Mouse (Mus musculus) MEL (cell line): ENCODE data around the gene Atf3.

ENCODE experiments used
- CHD2 ChIP-seq: IDR thresholded peaks from 2 replicates; pipeline ENCODE4 v1.6.1; 2011; ENCODE audit warnings: low read length, improper control_type of control experiment
- KAT2A ChIP-seq: conservative IDR thresholded peaks from 2 replicates; pipeline ENCODE4 v1.6.1; 2012; ENCODE audit warnings: low read depth, low read length, improper control_type of control experiment, inconsistent platforms
- MAFK ChIP-seq: IDR thresholded peaks from 2 replicates; pipeline ENCODE4 v1.6.1; 2011; ENCODE audit warnings: low read depth, mild to moderate bottlenecking, low read length, improper control_type of control experiment, borderline replicate concordance
- NELFE ChIP-seq: IDR thresholded peaks from 2 replicates; pipeline ENCODE4 v1.6.1; 2011; ENCODE audit warnings: low read depth, low read length, improper control_type of control experiment
- RAD21 ChIP-seq: IDR thresholded peaks from 2 replicates; pipeline ENCODE4 v1.6.1; 2011; ENCODE audit warnings: mild to moderate bottlenecking, low read depth, low read length, improper control_type of control experiment
- ZKSCAN1 ChIP-seq: IDR thresholded peaks from 2 replicates; pipeline ENCODE4 v1.6.1; 2012; ENCODE audit warnings: low read depth, mild to moderate bottlenecking, inconsistent platforms, low read length, improper control_type of control experiment, moderate library complexity
- ZNF384 ChIP-seq: IDR thresholded peaks from 2 replicates; pipeline ENCODE4 v1.6.1; 2012; ENCODE audit warnings: low read depth, mild to moderate bottlenecking, inconsistent platforms, low read length, improper control_type of control experiment

DNA sequence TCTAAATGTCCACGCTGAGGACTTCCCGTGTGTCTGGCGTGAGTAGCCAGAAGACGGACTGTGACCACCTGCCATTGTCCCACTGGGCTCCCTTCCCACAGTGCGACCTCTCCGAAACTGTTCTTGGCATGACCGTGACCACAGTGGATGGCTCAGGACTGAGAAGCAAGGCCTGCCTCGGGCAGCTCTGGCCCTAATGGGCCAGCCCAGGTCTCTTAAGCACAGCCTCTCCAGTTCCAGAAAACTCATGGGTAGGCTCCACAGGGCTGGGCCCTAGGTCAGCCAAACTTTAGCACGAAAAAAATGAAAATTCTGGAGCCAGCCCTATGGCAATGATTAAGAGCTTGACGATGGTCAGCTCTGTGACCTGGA lies 6.1 kb upstream of the Atf3 start:
- TF ChIP-seq RAD21 (no peak), NELFE (no peak), CHD2 (no peak), KAT2A (no peak), MAFK (no peak), ZNF384 (no peak), ZKSCAN1 (no peak)
